Mouse (Mus musculus): Measurements from ENCODE around the gene Zfp148.
A peak's percentile ranks its signal among the peaks of the same experiment; 100 is the strongest.

Gene Zfp148

GRCm38 (mm10) chr16:33379944-33380881 is at the start of gene Zfp148:
Zfp148 (plus strand) TSS chr16:33380836.
- DNase-seq (ENCODE audit: low spot score in 2 of 2) = peak; percentile 91 to 93

DNA sequence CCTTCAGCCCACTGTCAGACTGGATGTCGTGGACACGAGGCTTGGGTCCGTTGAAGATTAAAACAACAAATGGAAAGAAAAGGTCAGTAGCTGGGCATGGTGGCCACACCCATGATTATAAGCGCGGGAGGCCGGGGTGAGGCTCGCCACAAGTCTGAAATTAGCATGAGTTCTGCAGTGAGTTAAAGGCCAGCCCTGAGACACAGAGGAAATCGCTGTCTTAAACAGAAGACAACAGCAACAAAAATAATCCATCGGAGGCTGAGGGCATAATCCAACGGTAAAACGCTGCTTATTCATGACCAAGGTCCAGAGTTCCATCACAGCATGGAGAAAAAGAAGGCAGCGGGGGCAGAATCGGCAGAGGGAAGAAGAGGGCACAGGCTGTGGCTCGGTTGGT is 47.6 kb upstream of the Zfp148 start:
- DNase-seq (ENCODE audit: low spot score in 2 of 2) = no peak

GRCm38 (mm10) chr16:33337177-33337576 is 43.5 kb upstream of the Zfp148 start:
- peak; percentile 53 to 57 for DNase-seq (ENCODE audit: low spot score in 2 of 2)

DNA sequence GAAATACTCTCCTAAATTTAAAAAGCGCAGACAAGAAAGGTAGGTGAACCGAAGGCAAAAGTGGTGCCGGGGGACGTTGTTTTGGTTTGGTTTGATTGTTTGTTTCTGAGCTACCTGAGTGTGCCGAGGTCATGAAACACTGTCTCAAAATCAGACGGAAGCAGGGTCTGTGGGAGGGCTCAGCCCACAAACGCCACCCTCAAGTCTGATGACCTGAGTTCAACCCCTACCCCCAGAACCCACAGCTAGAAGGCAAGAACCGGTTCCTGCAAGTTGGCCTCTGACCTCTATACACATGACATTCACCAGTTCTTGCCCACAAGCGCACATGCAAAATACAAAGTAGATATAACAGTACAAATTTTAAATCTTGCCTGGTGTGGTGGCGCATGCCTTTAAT is 43.0 kb upstream of the Zfp148 start:
- DNase-seq (ENCODE audit: low spot score in 2 of 2) = no peak

- no peak for DNase-seq (ENCODE audit: low spot score in 2 of 2)
These were observed 42.1 kb upstream of the Zfp148 start for GRCm38 (mm10) chr16:33338492-33338891.

- DNase-seq (ENCODE audit: low spot score in 2 of 2) = no peak
These were observed 41.2 kb upstream of the Zfp148 start for GRCm38 (mm10) chr16:33339476-33339875.

- DNase-seq (ENCODE audit: low spot score in 2 of 2) = no peak
These were observed 38.3 kb upstream of the Zfp148 start for GRCm38 (mm10) chr16:33342356-33342755.

DNA sequence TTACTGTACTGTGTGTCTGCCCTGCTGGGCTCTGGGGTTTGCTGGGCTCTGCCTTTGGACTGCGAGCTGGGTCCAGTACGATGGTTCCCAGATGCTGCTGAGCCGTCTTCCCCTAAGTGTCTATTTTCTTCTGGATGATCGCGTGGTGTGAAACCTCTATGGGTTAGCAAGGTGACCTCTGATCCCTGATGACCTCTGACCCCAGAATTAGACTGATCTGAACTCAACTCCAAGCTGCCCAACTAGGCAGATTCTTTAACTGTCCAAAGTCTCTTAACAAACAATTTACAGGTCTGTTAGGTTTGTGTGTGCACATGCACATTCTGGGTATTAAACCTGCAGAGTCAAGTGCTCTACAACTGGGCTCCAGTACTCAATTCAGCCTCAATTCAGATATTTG is 37.5 kb upstream of the Zfp148 start:
- no peak for DNase-seq (ENCODE audit: low spot score in 2 of 2)

DNA sequence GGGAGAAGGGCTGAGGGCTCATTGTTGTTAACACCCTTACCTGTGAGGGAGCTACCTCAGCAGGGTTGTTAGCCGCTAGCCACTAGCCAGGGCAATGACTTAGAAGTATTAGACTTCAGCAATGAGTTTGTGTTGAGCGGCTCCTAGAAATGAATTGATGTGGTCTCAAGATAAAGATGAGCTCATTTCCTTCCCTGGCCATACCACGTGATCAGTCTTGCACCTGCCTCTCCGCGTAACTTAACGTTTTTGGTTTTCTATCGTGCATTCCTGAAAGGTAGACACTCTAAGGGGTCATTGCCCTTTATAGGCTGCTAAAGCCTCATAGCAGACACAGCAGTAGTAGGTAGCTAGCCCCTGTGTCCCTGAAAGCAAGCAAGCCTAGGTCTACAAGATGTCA is 37.0 kb upstream of the Zfp148 start:
- DNase-seq (ENCODE audit: low spot score in 2 of 2) = no peak

GRCm38 (mm10) chr16:33344379-33344778 is 36.3 kb upstream of the Zfp148 start:
- DNase-seq (ENCODE audit: low spot score in 2 of 2) = peak; percentile 70 to 89

GRCm38 (mm10) chr16:33344875-33345274 is 35.8 kb upstream of the Zfp148 start:
- peak; percentile 18 to 24 for DNase-seq (ENCODE audit: low spot score in 2 of 2)

DNA sequence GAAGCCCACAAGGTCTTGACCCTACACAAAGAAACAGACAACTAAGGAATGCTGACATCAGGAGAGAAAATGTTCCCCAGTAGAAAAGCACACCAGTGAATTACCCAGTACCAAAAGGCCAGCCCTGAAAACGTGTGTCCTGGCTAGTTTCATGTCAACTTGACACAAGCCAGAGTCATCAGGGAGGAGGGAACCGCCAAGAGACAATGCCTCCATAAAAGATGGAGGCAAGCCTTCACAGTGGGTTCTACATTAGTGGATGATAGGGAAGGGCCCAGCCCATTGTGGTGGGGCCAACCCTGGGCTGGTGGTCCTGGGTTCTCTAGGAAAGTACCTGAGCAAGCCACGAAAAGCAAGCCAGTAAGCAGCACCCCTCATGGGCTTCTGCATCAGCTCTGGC is 34.3 kb upstream of the Zfp148 start:
- no peak for DNase-seq (ENCODE audit: low spot score in 2 of 2)

GRCm38 (mm10) chr16:33347134-33347533 is 33.5 kb upstream of the Zfp148 start:
- no peak for DNase-seq (ENCODE audit: low spot score in 2 of 2)

DNA sequence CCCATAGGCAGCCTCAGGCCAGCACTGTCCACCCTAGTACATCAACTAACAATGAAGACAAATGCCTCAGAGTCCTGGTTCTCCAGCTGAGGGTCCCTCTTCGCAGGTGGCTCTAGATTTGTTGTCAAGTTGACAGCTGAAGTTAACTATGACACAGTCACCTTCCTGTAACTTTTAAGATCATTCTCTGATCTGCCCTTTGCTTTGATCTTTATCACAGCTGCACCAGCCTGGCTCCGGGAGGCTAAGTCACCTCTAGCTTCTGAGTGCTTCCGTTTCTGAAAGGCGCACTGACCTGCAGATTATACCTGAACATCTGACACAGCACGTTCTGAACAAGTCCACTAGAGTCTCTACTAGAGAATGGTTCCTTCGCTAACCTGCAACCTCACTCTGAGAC is 22.8 kb upstream of the Zfp148 start:
- no peak for DNase-seq (ENCODE audit: low spot score in 2 of 2)

GRCm38 (mm10) chr16:33365772-33366171 is 14.9 kb upstream of the Zfp148 start:
- peak in 1 of 2 experiments; percentile 43 for DNase-seq (ENCODE audit: low spot score in 2 of 2)

DNA sequence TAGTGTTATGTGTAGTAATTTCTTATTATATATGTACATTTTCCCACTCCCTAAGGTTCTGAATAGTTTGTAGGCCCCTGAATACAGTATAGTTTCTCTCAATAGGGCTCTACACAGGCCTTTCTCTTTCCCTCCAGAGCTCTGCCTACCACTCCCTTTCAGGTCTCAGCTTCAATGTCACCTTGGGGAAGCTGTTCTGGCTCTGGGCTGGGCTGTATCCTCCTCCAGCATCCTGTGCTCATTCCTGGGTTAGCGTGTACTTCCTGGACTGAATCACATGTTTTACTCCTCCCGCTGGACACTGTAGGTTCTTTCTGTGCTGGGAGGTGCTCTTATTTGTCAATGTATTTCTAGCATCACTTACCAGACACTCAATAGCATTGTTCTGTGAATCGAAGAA is 12.0 kb upstream of the Zfp148 start:
- DNase-seq (ENCODE audit: low spot score in 2 of 2) = no peak

DNA sequence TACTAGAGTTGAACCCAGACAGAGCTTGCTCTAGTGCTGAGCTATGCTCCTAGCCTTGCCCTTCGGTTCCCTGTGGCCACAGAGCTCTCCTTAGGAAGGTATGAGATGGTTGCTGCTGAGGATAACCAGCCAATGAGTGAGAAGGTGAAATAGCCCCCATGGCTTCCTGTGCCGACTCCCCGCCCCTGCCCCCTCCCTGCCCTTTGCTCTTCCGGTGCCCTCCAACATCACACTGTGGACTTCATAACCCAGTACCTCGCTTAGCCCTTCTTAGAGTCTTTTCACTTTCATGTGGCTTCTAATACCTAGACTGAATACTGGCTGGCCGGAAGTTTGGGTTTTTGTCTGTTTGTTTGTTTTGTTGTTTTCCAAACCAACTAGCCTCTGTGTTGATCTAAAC is 9.8 kb upstream of the Zfp148 start:
- DNase-seq (ENCODE audit: low spot score in 2 of 2) = no peak

GRCm38 (mm10) chr16:33372611-33373010 is 8.0 kb upstream of the Zfp148 start:
- DNase-seq (ENCODE audit: low spot score in 2 of 2) = no peak

GRCm38 (mm10) chr16:33373326-33373725 is 7.3 kb upstream of the Zfp148 start:
- no peak for DNase-seq (ENCODE audit: low spot score in 2 of 2)

GRCm38 (mm10) chr16:33376266-33376665 is 4.4 kb upstream of the Zfp148 start:
- no peak for DNase-seq (ENCODE audit: low spot score in 2 of 2)

DNA sequence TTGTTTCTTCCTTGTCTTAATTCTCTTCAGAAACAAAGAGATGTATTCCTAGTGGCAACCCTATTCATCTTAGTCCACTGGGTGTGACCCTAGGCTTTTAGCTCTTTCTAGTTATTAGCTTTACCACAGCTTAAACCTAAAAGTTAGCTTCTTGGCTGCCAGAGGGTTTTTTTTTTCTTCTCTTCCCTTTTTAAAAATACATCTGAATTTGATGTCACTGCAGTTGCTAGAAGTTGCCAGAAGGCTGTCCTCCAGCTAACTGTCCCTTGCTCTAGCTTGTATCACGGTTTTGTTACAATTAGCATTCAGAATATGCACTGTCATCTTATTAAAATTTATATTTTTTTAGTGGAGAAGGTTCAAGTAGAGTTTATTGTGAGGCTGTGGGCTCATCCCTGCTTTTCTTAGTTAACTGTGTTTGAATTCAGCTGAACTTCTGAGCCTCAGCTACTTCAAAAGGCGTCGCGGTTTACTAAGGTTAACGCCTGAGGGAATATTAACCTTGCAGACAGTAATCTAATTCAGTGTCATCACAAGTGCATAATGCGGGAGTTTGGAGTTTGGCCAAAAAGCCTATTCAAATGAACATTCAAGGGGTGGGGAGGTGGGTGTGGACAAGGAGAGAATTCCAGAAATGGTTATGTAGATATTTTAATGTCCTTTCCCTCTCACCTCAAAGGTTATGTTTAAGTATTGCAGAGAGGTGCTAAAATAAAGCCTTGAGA is 1.3 kb upstream of the Zfp148 start:
- peak in 1 of 2 experiments; percentile 17 for DNase-seq (ENCODE audit: low spot score in 2 of 2)

GRCm38 (mm10) chr16:33380882-33381613 is 412 bp downstream of the Zfp148 start:
- DNase-seq (ENCODE audit: low spot score in 2 of 2) = peak; percentile 39 to 57

All from frontal cortex, postnatal 36 days (tissue).